Mouse (Mus musculus) embryonic facial prominence, embryonic 13.5 days (tissue): ENCODE measurements around the gene Arfgef3. TPM values are rescaled to one million over a fixed set of nuclear protein-coding genes. Genes with fewer than 3 reads are reported as not detected.

Source experiments
- ATAC-seq: fragments of 200-750 bp; cut with Nextera tagmentation; 2 replicates; pipeline ENCODE4 v1.8.0; 2017; ENCODE audit warnings: low read depth; ENCODE audit not compliant: insufficient number of reproducible peaks, insufficient read depth, low FRiP score, low TSS enrichment
- H3K27ac ChIP-seq: fragments of 300-500 bp; sonication (generic); 2 replicates; pipeline ENCODE4 v1.5.1; 2015; ENCODE audit warnings: moderate library complexity, mild to moderate bottlenecking, inconsistent platforms
- H3K27me3 ChIP-seq: fragments of 300-500 bp; sonication (generic); 2 replicates; pipeline ENCODE4 v1.6.1; 2015; ENCODE audit warnings: mild to moderate bottlenecking, inconsistent platforms
- H3K36me3 ChIP-seq: fragments of 300-500 bp; sonication (generic); 2 replicates; pipeline ENCODE4 v1.6.1; 2015; ENCODE audit warnings: mild to moderate bottlenecking, inconsistent platforms
- H3K4me1 ChIP-seq: fragments of 300-500 bp; sonication (generic); 2 replicates; pipeline ENCODE4 v1.6.1; 2015; ENCODE audit warnings: inconsistent platforms
- H3K4me2 ChIP-seq: fragments of 300-500 bp; sonication (generic); 2 replicates; pipeline ENCODE4 v1.6.1; 2015; ENCODE audit warnings: moderate library complexity, mild to moderate bottlenecking, inconsistent platforms
- H3K4me3 ChIP-seq: fragments of 300-500 bp; sonication (generic); 2 replicates; pipeline ENCODE4 v1.5.1; 2015; ENCODE audit warnings: mild to moderate bottlenecking, inconsistent platforms
- H3K9ac ChIP-seq: fragments of 300-500 bp; sonication (generic); 2 replicates; pipeline ENCODE4 v1.6.1; 2015; ENCODE audit warnings: mild to moderate bottlenecking, inconsistent platforms
- H3K9me3 ChIP-seq: fragments of 300-500 bp; sonication (generic); 2 replicates; pipeline ENCODE4 v1.6.1; 2016; ENCODE audit warnings: inconsistent platforms
- WGBS: fragments of 180-500 bp; shearing (Covaris S2); methylation state at CpG from one replicate; pipeline ENCODE4 v1.1.7; 2015; ENCODE audit warnings: mixed read lengths; 5-methylcytosine and 5-hydroxymethylcytosine counted together
- polyA plus RNA-seq: library from polyadenylated mRNA; unstranded; fragments of >200 nt; fragmentation: Nextera tagmentation; extraction: Ambion mirVana; gene quantifications from 2 replicates; pipeline ENCODE4 v1.2.1, GENCODE M21; 2015

The Arfgef3 gene
- polyA plus RNA-seq: 0.44 and 0.52 TPM in 2 replicates

DNA sequence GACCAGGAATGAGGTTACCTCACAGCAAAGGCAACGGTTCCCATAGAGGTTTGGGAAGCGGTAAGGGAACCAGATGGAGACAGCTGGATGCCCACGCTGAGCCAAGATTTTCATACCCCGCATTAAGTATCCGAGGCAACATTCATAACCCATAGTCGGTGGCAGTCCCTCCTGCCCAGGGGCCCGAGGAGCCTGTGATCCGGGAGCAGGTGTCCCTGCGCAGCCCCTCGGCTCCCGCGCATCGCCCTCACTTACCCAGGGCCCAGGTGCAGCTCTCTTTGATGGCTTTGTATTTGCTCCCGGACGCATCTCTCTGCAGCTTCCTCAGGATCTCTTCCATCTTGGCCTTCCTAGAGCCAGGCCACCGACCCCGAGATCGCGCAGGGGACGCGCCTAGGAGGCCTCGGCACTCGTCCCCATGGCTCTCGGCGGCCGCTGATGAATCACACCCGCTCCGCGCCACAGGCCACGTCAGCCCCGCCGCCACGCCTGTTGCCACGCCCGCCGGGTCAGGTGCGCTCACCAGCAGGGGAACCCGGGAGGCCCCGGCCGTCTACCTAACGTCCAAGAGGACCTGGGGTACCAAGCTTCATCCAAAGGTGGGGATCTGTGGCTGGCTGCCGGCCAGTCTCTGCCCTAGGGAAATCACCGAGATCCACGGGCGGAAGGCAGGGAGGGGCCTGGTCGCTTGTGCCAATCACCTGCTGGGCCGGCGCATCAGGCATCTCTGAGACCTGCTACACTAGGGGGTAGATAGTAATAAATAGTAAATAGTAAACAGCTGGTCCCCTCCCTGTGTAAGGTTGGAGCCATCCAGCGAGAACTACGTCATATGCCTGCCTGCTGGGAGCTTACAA lies at the start of gene Arfgef3:
Arfgef3 (minus strand) TSS at position 664 of the 857 bp plus-strand sequence.
- under 1% methylated on average over 50 of the region's 50 CpGs for WGBS
- Histone ChIP-seq H3K9me3 (no peaks in the 10 kb centered on the region), H3K36me3 (no peaks in the 10 kb centered on the region), H3K27ac (no peak within 1 kb of the TSS), H3K9ac (peak within 1 kb of the TSS; percentile 62), H3K4me1 (peaks cover 4% of the 10 kb centered on the region; the same call in 1 of the 2 replicates), H3K4me2 (peak within 1 kb of the TSS; percentile 95), H3K4me3 (peak within 1 kb of the TSS; percentile 53), H3K27me3 (peaks cover 36% of the 10 kb centered on the region)
- ATAC-seq: peak; percentile 74; the same call in 1 of the 2 replicates

GRCm38 (mm10) chr10:18790063-18790462 lies 46.3 kb upstream of the Arfgef3 start:
- Histone ChIP-seq H3K36me3 (no peaks in the 10 kb centered on the region), H3K27ac (no peak overlapping the region), H3K4me1 (no peaks in the 10 kb centered on the region), H3K9me3 (no peaks in the 10 kb centered on the region), H3K4me2 (no peak overlapping the region), H3K4me3 (no peak overlapping the region), H3K9ac (no peak overlapping the region), H3K27me3 (no peaks in the 10 kb centered on the region)
- WGBS: 88% methylated on average over 4 of the region's 4 CpGs
- ATAC-seq: no peak

DNA sequence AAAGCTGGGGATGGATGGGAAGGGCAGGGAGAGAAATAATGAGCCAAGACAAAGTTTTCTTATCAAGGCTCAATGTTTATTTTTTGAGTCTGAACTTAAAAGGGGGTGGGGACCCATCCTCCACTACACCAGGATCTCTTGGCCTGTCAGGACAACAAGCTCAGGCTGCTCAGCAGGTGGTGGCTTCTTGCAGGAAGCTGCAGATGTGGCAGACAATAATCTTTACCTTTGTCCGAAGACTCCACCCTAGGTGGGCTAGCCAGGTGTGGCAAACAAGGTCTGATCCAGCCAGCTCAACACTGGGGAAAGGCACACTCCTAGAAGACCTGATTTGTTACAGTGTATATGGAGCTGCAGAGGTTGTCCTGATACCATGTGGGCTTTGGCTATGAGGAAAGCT lies 44.9 kb upstream of the Arfgef3 start:
- 64% methylated on average over 1 of the region's 1 CpGs for WGBS

GRCm38 (mm10) chr10:18786693-18787092 lies 42.9 kb upstream of the Arfgef3 start, which contains the start of gene Gm4922:
Gene Gm4922 (minus strand): TSS chr10:18786793.
- no peak for ATAC-seq
- 86% methylated on average over 1 of the region's 1 CpGs for WGBS
- H3K4me2 ChIP-seq: no peak within 1 kb of the TSS
- no peaks in the 10 kb centered on the region for H3K36me3 ChIP-seq
- H3K9ac ChIP-seq: no peak within 1 kb of the TSS
- H3K4me1 ChIP-seq: no peaks in the 10 kb centered on the region
- no peak within 1 kb of the TSS for H3K27ac ChIP-seq
- H3K4me3 ChIP-seq: no peak within 1 kb of the TSS
- H3K9me3 ChIP-seq: no peaks in the 10 kb centered on the region
- H3K27me3 ChIP-seq: no peaks in the 10 kb centered on the region

More for the DNA sequence above, 44.9 kb upstream of the Arfgef3 start:
- no peak for ATAC-seq
- no peak overlapping the region for H3K9ac ChIP-seq
- H3K27me3 ChIP-seq: no peaks in the 10 kb centered on the region
- no peaks in the 10 kb centered on the region for H3K4me1 ChIP-seq
- H3K27ac ChIP-seq: no peak overlapping the region
- H3K36me3 ChIP-seq: no peaks in the 10 kb centered on the region
- H3K9me3 ChIP-seq: no peaks in the 10 kb centered on the region
- H3K4me2 ChIP-seq: no peak overlapping the region
- no peak overlapping the region for H3K4me3 ChIP-seq

DNA sequence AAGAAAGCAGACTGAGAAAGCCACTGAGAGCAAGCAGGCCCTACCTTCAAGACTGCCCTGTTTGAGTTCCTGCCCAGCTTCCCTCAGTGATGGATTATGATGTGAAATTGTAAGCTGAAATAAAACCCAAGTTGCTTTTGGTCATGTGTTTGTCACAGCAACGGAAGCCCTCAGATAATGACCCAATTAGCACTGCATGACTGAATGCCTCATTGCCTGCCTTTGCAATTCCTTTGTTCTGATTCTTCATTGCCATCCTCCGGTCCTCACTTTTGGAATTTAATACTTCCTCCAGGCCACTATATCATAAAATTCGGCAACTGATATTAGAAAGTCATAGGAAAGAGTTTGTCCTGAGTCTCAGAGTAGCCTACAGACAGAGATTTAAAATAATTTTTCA lies 33.8 kb upstream of the Arfgef3 start:
- Histone ChIP-seq H3K4me1 (no peaks in the 10 kb centered on the region), H3K27ac (no peak overlapping the region), H3K4me3 (no peak overlapping the region), H3K4me2 (no peak overlapping the region), H3K27me3 (no peaks in the 10 kb centered on the region), H3K9me3 (no peaks in the 10 kb centered on the region), H3K36me3 (no peaks in the 10 kb centered on the region), H3K9ac (no peak overlapping the region)
- no peak for ATAC-seq
- 67% methylated on average over 3 of the region's 3 CpGs for WGBS

DNA sequence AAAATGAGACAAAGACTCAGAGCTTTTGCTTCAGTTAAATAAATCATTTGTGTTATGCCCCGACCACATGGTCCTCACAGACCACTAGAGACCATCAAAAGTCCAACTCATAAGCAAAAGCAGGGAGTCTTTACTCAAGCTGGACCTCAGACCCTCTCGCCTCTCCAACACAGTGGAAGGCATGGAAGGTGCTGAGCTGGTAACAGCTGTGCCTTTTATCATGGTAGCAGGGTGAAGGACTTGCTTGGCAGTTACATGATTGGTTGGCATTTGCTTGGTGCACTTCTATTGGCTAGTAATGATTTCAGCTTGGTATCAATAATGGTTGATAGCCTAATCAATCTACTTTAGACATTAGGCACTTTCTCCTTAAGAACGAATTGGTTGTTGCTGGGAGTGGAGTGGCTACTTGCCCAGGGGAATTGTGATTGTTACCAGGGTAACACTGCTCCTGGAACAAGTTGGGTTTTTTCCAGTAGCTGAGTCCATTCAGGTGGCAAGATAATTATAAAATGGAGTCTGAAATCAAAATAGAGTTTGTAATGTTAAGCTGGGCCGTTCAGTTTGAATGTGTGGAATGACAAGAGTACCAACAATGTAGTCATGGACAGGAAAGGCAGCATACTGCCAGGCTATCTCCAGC lies 28.9 kb upstream of the Arfgef3 start:
- H3K4me3 ChIP-seq: no peak overlapping the region
- no peak for ATAC-seq
- H3K27me3 ChIP-seq: no peaks in the 10 kb centered on the region
- no peaks in the 10 kb centered on the region for H3K4me1 ChIP-seq
- no peaks in the 10 kb centered on the region for H3K9me3 ChIP-seq
- H3K4me2 ChIP-seq: no peak overlapping the region
- no peaks in the 10 kb centered on the region for H3K36me3 ChIP-seq
- no peak overlapping the region for H3K27ac ChIP-seq
- 80% methylated on average over 4 of the region's 4 CpGs for WGBS
- no peak overlapping the region for H3K9ac ChIP-seq

GRCm38 (mm10) chr10:18769909-18770308 lies 26.2 kb upstream of the Arfgef3 start:
- 50% methylated on average over 5 of the region's 5 CpGs for WGBS
- Histone ChIP-seq H3K27me3 (no peaks in the 10 kb centered on the region), H3K27ac (no peak overlapping the region), H3K4me2 (no peak overlapping the region), H3K9ac (no peak overlapping the region), H3K4me3 (no peak overlapping the region), H3K9me3 (no peaks in the 10 kb centered on the region), H3K4me1 (no peaks in the 10 kb centered on the region), H3K36me3 (no peaks in the 10 kb centered on the region)
- ATAC-seq: no peak

DNA sequence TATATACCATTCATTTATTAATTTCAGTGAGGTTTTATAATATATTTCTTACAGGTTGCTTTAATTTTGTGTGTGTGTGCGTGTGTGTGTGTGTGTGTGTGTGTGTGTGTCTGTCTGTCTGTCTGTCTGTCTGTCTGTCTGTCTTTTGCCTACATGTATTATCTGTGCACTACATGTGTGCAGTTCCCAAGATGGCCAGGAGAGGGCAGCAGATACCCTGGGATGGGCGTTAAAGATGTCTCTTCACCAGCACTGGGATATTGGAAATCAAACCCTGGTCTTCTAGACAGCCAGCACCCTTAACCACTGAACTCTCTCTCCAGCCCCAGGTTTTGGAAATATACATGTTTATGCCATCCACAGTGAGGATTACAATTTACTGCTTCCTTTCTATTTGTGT lies 16.5 kb upstream of the Arfgef3 start:
- no peaks in the 10 kb centered on the region for H3K9me3 ChIP-seq
- no peaks in the 10 kb centered on the region for H3K27me3 ChIP-seq
- H3K4me3 ChIP-seq: no peak overlapping the region
- H3K9ac ChIP-seq: no peak overlapping the region
- H3K27ac ChIP-seq: no peak overlapping the region
- H3K4me2 ChIP-seq: no peak overlapping the region
- WGBS: 35% methylated on average over 2 of the region's 2 CpGs
- ATAC-seq: no peak
- no peaks in the 10 kb centered on the region for H3K4me1 ChIP-seq
- H3K36me3 ChIP-seq: no peaks in the 10 kb centered on the region

DNA sequence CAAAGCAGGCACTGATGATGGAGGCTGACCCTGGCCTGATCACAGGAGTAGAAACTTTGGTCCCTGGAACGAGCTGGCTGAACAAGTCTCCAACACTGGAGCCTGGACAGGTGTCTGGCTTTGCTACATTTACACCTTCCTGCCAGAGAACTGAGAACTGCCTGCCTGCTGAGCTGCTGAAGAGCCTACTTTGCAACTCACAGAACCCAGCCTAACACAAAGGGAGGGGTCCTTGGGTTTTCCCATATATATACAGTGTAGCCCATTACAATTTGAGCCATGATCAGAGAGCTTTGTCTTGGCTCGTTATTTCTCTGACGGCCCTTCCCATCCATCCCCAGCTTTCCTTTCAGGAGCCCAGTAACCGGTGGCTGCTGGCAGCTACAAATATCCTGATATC lies 6.3 kb upstream of the Arfgef3 start:
- no peaks in the 10 kb centered on the region for H3K36me3 ChIP-seq

GRCm38 (mm10) chr10:18742086-18742485 lies 1.7 kb downstream of the Arfgef3 start:
- H3K4me2 ChIP-seq: no peak overlapping the region

More for the DNA sequence above, 6.3 kb upstream of the Arfgef3 start:
- no peak overlapping the region for H3K4me2 ChIP-seq
- H3K27me3 ChIP-seq: peaks cover 5% of the 10 kb centered on the region
- no peak overlapping the region for H3K27ac ChIP-seq
- no peak for ATAC-seq
- no peaks in the 10 kb centered on the region for H3K9me3 ChIP-seq
- 83% methylated on average over 4 of the region's 4 CpGs for WGBS
- no peak overlapping the region for H3K4me3 ChIP-seq
- H3K9ac ChIP-seq: no peak overlapping the region
- no peaks in the 10 kb centered on the region for H3K4me1 ChIP-seq

DNA sequence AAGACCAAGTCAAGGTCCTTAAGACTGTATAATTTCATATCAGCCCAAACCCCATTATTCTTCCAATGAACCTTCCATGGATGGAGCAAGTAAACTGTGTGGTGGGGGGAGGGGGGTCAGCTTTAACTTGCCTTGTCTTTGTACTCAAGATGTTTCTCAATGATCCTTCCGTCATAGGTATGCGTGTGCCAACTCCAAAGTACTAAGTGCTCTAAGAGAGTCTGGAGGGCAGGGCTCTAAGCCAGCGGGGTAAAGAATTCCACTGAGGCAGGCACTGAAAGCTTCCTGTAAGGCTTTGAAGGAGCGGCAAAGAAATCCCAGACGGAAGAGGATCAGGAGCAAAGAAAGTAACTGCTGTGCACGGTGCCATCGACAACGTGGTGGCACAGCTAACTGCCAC lies 2.7 kb downstream of the Arfgef3 start:
- Histone ChIP-seq H3K36me3 (no peaks in the 10 kb centered on the region), H3K4me1 (peaks cover 4% of the 10 kb centered on the region; the same call in 1 of the 2 replicates), H3K4me2 (no peak overlapping the region), H3K9ac (no peak overlapping the region), H3K9me3 (no peaks in the 10 kb centered on the region), H3K27me3 (peaks cover 36% of the 10 kb centered on the region), H3K27ac (no peak overlapping the region), H3K4me3 (no peak overlapping the region)
- ATAC-seq: no peak
- 79% methylated on average over 8 of the region's 8 CpGs for WGBS

More at GRCm38 (mm10) chr10:18742086-18742485, 1.7 kb downstream of the Arfgef3 start:
- ATAC-seq: no peak
- Histone ChIP-seq H3K4me1 (peaks cover 4% of the 10 kb centered on the region; the same call in 1 of the 2 replicates), H3K4me3 (no peak overlapping the region), H3K9me3 (no peaks in the 10 kb centered on the region), H3K9ac (no peak overlapping the region), H3K36me3 (no peaks in the 10 kb centered on the region), H3K27me3 (peaks cover 36% of the 10 kb centered on the region), H3K27ac (no peak overlapping the region)
- 69% methylated on average over 6 of the region's 6 CpGs for WGBS

GRCm38 (mm10) chr10:18728548-18728947 lies 15.2 kb downstream of the Arfgef3 start:
- H3K36me3 ChIP-seq: no peaks in the 10 kb centered on the region
- 88% methylated on average over 1 of the region's 1 CpGs for WGBS
- H3K27ac ChIP-seq: no peak overlapping the region
- H3K9ac ChIP-seq: no peak overlapping the region
- no peaks in the 10 kb centered on the region for H3K9me3 ChIP-seq
- no peak for ATAC-seq
- no peak overlapping the region for H3K4me2 ChIP-seq
- H3K4me3 ChIP-seq: no peak overlapping the region
- no peaks in the 10 kb centered on the region for H3K4me1 ChIP-seq
- no peaks in the 10 kb centered on the region for H3K27me3 ChIP-seq
